Mouse (Mus musculus) spleen, embryonic (tissue): ENCODE data around the gene Lrrc8c.

ENCODE experiments used
- CTCF ChIA-PET: fragments of 350-600 bp; sonication (Branson Sonifier 250); formaldehyde crosslinking; loops from one replicate; lab custom pipeline; 2022; lab: Charles Lee

Gene Lrrc8c

GRCm38 (mm10) chr5:105545126-105545525 is 25.9 kb downstream of the Lrrc8c start:
- CTCF ChIA-PET, result interaction anchor here (0.7 kb wide), 1 partner anchor 139 kb away, joined by 3 read pairs; no protein-coding TSS in a partner anchor

GRCm38 (mm10) chr5:105547115-105547514 is 27.9 kb downstream of the Lrrc8c start:
- CTCF ChIA-PET, result no interaction called here

GRCm38 (mm10) chr5:105551808-105552207 is 32.6 kb downstream of the Lrrc8c start:
- CTCF ChIA-PET, result interaction anchor here (0.5 kb wide), 1 partner anchor 143 kb away, joined by 3 read pairs; no protein-coding TSS in a partner anchor

GRCm38 (mm10) chr5:105556291-105556690 is 37.1 kb downstream of the Lrrc8c start:
- CTCF ChIA-PET, result interaction anchor here (0.6 kb wide), 1 partner anchor 65 kb away, joined by 3 read pairs; no protein-coding TSS in a partner anchor

- CTCF ChIA-PET, result no interaction called here
Measured at GRCm38 (mm10) chr5:105557346-105557745, 38.2 kb downstream of the Lrrc8c start.

GRCm38 (mm10) chr5:105557777-105558240 is 38.6 kb downstream of the Lrrc8c start:
- CTCF ChIA-PET, result no interaction called here

GRCm38 (mm10) chr5:105558517-105558916 is 39.3 kb downstream of the Lrrc8c start:
- CTCF ChIA-PET, result interaction anchor here (0.6 kb wide), 1 partner anchor 150 kb away, joined by 7 read pairs; no protein-coding TSS in a partner anchor

- CTCF ChIA-PET, result no interaction called here
Measured at GRCm38 (mm10) chr5:105561926-105562325, 42.7 kb downstream of the Lrrc8c start.

GRCm38 (mm10) chr5:105564761-105565160 is 45.6 kb downstream of the Lrrc8c start:
- CTCF ChIA-PET, result no interaction called here

GRCm38 (mm10) chr5:105565824-105566223 is 46.6 kb downstream of the Lrrc8c start:
- CTCF ChIA-PET, result no interaction called here

GRCm38 (mm10) chr5:105566852-105567412 is 47.7 kb downstream of the Lrrc8c start:
- CTCF ChIA-PET, result no interaction called here

- CTCF ChIA-PET, result no interaction called here
Measured at GRCm38 (mm10) chr5:105568043-105568747, 49.0 kb downstream of the Lrrc8c start.

GRCm38 (mm10) chr5:105569168-105569567 is 50.0 kb downstream of the Lrrc8c start:
- CTCF ChIA-PET, result no interaction called here

- CTCF ChIA-PET, result interaction anchor here (0.6 kb wide), 1 partner anchor 69 kb away, joined by 4 read pairs; no protein-coding TSS in a partner anchor
Measured at GRCm38 (mm10) chr5:105572160-105572692, 53.0 kb downstream of the Lrrc8c start.

GRCm38 (mm10) chr5:105572876-105573275 is 53.7 kb downstream of the Lrrc8c start:
- CTCF ChIA-PET, result no interaction called here

GRCm38 (mm10) chr5:105574835-105575234 is 55.6 kb downstream of the Lrrc8c start:
- CTCF ChIA-PET, result no interaction called here

GRCm38 (mm10) chr5:105575839-105576238 is 56.7 kb downstream of the Lrrc8c start:
- CTCF ChIA-PET, result no interaction called here

GRCm38 (mm10) chr5:105580909-105581308 is 61.7 kb downstream of the Lrrc8c start:
- CTCF ChIA-PET, result no interaction called here

- CTCF ChIA-PET, result interaction anchor here (0.6 to 0.7 kb wide), 2 partner anchors 38 to 50 kb away, joined by 3 to 4 read pairs; no protein-coding TSS in a partner anchor
Measured at GRCm38 (mm10) chr5:105585929-105586328, 66.7 kb downstream of the Lrrc8c start.

GRCm38 (mm10) chr5:105586655-105587054 is 67.5 kb downstream of the Lrrc8c start:
- CTCF ChIA-PET, result no interaction called here

- CTCF ChIA-PET, result no interaction called here
Measured at GRCm38 (mm10) chr5:105587471-105587870, 68.3 kb downstream of the Lrrc8c start.

GRCm38 (mm10) chr5:105588683-105589082 is 69.5 kb downstream of the Lrrc8c start:
- CTCF ChIA-PET, result no interaction called here
